Mouse (Mus musculus): ENCODE results near the gene Gm45233.
A peak's percentile ranks its signal among the peaks of the same experiment; 100 is the strongest.

The Gm45233 gene

DNA sequence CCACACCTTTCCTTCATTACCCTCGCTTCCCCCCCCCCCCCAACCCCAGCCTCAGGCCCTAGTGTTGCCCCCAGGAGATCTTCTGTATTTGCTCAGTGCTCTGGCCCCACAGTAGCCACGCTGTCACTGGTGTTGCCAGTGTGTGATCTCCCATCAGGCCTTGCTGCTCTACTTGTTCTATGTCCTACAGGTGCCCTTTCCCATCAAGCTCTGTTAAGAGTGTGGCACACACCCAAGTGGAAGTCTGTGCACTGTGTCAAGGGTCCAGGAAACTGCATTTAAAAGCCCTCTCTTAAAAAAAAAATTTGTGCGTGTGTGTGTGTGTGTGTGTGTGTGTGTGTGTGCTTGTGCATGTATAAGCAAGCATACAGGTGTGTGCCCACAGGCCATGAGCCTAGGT lies 4.3 kb downstream of the Gm45233 start:
- DNase-seq (ENCODE audit: low spot score in 2 of 2): no peak

GRCm38 (mm10) chr7:43449811-43450210 lies 5.9 kb downstream of the Gm45233 start:
- no peak for DNase-seq (ENCODE audit: low spot score in 2 of 2)

GRCm38 (mm10) chr7:43451726-43452125 lies 7.8 kb downstream of the Gm45233 start:
- no peak for DNase-seq (ENCODE audit: low spot score in 2 of 2)

GRCm38 (mm10) chr7:43452609-43453008 lies 8.7 kb downstream of the Gm45233 start:
- no peak for DNase-seq (ENCODE audit: low spot score in 2 of 2)

DNA sequence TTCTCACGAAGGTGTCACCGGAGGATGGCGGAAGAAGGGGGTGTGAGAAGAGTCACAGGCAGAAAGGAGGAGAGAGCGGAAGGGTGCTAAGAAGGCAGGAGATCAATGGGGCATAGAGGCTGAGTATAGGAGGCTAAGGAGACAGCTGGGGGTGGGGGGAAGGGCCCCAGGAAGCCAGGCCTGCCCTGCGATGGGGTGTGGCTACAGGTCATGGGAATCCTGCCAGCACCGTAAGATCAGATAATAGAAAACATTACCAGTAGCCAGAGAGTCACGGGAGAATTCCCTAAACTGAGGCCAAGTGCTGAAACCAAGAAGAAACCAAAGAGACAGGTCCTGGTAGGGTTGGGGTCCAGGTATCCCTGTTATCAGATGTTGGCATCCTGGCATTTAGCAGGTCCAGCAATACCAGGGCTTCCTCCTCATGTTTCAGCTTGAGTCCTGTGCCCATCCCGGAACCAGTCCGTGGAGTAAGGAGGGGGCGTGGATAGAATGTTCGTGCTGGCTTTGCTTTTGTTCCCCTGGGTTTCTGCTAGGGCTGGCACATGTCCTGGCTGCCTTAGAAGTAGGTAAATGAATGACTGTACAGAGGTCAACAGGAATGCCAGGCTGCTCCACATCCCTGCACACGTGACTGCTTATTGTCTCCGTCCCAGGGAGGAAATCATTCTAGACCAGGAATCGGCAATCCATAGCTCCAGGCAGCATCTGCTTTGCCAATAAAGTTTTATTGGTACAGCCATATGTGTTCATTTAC lies 9.8 kb downstream of the Gm45233 start:
- no peak for DNase-seq (ENCODE audit: low spot score in 2 of 2)

- no peak for DNase-seq (ENCODE audit: low spot score in 2 of 2)
These were observed 10.4 kb downstream of the Gm45233 start for GRCm38 (mm10) chr7:43454371-43454770.

- DNase-seq (ENCODE audit: low spot score in 2 of 2): no peak
These were observed 18.9 kb downstream of the Gm45233 start, which contains the start of gene Vsig10l for GRCm38 (mm10) chr7:43462851-43463250. TSS of gene Vsig10l (plus strand) at chr7:43463151.

- no peak for DNase-seq (ENCODE audit: low spot score in 2 of 2)
These were observed 20.0 kb downstream of the Gm45233 start for GRCm38 (mm10) chr7:43463976-43464375.

GRCm38 (mm10) chr7:43464864-43465343 lies 21.0 kb downstream of the Gm45233 start:
- no peak for DNase-seq (ENCODE audit: low spot score in 2 of 2)

DNA sequence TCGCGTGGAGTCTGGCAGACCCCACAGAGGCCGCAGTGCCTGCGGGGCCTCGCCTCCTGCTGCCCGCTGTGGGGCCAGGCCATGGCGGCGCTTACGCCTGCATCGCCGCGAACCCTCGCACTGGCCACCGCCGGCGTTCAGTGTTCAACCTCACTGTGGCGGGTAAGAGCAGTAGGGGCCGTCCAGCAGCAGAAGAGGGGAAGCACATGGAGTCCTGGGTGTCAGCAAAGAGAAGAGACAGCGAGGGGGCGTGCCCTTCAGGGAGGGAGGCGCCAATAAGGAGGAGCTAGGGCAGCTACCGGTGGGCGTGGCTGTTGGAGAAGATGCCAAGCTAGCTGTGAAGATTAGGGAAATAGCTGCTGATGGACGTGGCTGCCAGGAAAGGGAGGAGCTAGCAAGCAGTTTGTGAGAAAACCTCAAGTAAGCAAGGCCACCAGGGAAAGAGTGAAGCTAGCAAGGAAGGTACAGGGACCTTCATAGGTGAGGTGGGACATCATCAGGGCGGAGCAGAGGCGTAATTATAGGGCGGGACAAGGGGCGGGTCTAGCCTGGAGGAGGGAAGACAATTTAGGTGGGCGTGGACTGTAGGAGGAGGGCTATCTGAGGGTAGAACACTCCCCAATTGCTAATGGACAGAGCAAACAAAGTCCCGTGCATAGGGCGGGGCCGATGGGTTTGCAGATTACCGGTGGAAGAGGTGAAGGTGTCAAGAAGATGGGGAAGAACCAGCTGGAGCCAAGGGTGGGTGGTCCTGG lies 21.6 kb downstream of the Gm45233 start:
- peak; percentile 77 to 85 for DNase-seq (ENCODE audit: low spot score in 2 of 2)

- peak; percentile 65 to 72 for DNase-seq (ENCODE audit: low spot score in 2 of 2)
These were observed 22.3 kb downstream of the Gm45233 start for GRCm38 (mm10) chr7:43466099-43466694.

- DNase-seq (ENCODE audit: low spot score in 2 of 2): no peak
These were observed 26.4 kb downstream of the Gm45233 start for GRCm38 (mm10) chr7:43470373-43470772.

DNA sequence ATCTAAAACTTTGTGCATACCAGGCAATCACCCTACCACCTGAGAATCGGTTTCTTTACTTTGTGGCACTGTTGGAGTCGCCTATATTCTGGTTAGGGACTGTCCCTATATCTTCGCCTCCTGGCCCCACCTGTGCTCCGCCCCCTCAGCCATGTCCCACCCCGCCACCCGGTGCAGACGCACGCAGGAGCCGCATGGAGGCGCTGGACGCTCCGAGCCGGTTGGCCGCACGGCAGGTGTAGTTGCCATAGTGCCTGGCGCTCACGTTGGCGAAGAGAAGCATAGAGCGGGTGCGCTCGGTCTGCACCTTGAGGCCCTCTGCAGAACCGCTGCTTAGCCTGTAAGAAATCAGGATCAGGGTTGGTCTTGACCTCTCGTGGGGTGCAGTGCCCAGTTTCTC lies 31.8 kb downstream of the Gm45233 start:
- DNase-seq (ENCODE audit: low spot score in 2 of 2): no peak

DNA sequence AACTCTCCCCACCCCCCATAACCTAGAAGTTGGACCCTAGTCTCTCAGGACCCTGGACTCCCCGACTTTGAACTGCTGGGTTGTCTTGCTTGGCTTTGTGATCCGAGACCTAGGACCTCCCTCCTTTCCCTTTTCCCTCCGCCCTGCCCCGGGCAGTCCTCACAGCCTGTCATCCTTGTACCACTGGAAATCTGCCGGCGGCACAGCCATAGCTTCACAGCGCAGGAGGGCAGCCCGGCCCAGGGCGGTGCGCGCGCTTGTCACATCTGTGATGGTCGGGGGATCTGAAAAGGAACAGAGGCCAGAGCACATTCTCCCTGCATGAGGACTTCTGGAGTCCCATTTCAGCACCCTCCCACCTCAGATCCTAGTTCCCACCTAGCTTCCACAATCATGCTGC lies 32.4 kb downstream of the Gm45233 start:
- no peak for DNase-seq (ENCODE audit: low spot score in 2 of 2)

DNA sequence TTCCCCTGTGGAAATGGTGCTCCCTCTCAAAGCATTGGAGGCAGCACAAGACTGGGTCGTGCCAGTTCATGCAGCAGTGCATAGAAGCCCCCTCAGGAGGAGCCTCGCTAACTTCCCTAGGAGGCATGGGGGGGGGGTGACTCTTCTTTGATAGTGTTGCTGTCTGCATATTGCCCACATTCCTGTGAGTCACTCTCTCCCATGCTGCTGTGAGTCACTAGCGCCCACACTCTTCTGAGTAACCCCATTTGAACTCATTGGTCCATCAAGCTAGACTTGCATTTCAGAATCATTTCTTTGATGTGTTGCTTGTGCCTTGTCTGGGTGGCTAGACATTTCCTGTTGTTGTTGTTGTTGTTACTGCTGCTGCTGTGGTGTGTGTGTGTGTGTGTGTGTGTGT lies 37.3 kb downstream of the Gm45233 start:
- DNase-seq (ENCODE audit: low spot score in 2 of 2): no peak

DNA sequence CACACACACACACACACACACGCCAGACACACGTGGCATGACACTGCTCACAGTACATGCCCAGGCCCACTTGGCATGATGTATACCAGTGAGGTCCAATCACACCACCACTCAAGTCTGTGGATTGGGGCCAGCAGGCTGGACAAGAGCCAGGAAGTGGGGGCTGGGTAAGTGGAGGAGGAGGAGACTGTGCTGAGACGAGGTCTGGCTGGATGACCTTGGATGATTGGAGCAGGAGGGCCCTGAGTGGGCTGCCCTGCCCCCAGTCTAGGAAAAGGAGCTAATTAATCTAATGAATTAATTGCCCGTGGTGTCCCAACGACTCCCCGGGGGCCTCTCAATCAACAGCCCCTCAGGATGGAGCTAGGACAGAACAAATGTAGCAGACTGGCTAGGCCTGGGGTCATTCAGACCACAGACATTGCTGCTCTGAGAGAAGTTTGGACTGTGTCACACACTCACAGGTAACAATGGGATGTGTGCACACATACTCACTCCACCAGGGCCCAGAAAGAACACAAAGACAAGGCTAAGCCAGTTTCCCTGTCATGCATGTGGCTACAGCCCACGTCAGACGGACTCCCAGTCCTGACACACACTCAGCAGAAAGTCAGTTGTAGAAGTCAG lies 38.3 kb downstream of the Gm45233 start:
- DNase-seq (ENCODE audit: low spot score in 2 of 2): no peak

DNA sequence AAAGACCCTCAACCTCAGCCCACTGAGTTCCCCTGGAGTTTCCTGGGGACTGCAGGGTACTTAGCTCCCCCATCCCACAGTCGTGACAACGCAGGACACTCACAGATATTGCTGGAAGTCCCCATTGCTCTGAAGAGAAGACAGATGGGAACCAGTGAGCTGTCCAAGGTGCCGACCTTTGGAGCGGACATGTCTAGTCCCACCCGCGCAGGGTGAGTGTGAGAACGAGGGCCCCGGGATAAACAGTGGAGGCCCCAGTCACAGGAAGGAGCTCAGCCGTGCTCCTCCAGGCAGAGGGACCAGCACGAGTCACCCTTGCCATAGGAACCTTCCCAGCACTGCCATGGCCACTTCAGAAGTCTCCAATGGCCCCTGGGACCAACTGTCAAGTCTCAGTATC lies 39.3 kb downstream of the Gm45233 start:
- no peak for DNase-seq (ENCODE audit: low spot score in 2 of 2)

DNA sequence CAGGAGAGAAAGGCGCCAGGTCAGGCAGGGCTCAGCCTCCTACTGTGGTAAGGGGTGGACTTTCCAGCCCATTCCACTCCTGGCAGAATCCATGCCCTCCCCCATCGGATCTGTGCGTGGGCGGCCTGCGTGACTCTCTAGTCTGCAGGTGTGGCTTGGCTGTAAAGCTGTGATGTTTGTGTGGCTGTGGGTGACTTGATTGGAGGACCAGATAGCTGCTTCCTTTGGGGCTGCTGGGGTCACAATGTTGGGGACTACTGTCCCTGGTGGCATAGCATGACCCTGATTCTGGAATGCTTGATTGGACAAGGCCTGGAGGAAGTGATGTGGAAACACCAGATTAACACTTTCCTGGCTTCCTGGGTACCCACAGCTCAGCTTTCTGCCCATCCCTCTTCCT lies 44.7 kb downstream of the Gm45233 start:
- DNase-seq (ENCODE audit: low spot score in 2 of 2): peak in 1 of 2 experiments; percentile 34

DNA sequence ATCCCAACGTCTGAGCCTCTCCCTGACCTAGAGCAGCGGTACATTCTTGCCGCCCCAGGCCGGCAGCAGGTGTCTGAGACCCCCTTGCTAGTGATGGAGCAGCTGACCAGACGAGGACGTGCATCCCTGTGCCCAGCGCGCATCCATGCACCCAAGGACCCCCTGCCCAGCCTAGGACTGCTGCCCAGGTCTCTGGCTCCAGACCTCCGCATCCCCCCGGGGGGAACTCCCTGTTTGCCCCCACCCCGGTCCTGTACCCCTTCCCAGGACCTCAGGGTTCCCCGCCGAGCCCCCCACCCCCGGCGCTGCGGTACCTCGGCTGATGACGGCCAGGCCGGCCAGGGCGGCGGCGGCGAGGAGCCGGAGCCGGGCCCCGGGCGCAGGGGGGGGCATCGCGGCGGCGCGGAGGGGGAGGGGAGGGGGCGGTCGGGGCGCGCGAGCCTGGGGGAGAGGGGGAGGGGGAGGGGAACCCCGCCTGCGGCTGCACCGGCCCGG lies 45.8 kb downstream of the Gm45233 start, which contains the start of gene Iglon5:
Gene Iglon5, minus strand, starts transcription at position 445 of the 495 bp plus-strand sequence.
- no peak for DNase-seq (ENCODE audit: low spot score in 2 of 2)

GRCm38 (mm10) chr7:43490182-43490584 lies 46.3 kb downstream of the Gm45233 start:
- DNase-seq (ENCODE audit: low spot score in 2 of 2): peak; percentile 68 to 72

DNA sequence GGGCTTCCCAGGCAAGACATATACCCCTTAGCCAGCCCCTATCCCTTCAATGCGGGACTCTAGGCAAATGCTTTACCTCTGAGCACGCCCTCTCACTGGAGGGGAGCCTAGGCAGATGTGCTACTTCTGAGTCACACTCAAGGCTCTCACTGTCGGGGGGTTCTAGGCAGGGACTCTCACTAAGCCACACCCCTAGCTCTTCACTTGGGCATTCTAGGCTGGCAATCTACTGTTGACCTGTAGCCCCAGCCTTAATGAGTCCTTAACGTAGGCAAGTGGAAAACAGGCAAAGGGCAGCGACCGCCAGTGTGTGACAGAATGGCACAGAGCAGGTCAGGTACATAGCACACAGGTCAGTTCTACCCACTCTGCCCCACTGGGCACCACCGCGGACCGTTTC lies 46.9 kb downstream of the Gm45233 start:
- DNase-seq (ENCODE audit: low spot score in 2 of 2): no peak
